Mouse (Mus musculus): ENCODE results near the gene AC129217.1.

The AC129217.1 gene

GRCm38 (mm10) chr19:8871267-8872186 is 42.0 kb downstream of the AC129217.1 start, which contains the start of gene Ubxn1:
Gene Ubxn1 (plus strand): TSS chr19:8871496.
- DNase-seq, result peak; percentile 95 to 97

DNA sequence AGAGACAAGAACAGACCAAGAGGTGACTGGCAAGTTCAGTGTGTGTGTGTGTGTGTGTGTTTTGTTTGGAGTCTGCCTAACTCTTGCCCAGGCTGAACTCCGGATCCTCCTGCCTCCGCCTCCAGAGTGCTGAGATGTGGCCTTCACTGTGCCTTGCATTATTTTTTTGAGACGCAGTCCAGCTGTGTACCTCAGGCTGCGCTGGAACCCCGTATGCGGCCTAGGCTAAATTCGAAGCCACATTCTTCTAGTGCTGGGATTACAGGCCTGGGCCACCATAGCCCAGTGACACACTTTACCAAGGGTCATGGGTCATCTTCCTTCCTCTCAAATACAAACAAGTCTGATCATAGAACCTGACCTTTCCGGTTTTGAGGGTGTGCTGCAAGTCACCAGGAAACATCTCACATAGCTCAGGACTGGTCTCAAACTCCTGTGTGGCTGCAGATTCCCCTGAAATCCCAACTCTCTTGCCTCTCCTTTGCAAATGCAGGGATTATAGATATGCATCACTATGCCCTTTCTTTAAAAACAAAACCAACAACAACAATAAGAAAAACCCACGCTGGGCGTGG is 42.8 kb downstream of the AC129217.1 start:
- no peak for DNase-seq

GRCm38 (mm10) chr19:8875031-8875430 is 45.5 kb downstream of the AC129217.1 start:
- DNase-seq, result no peak

- peak; percentile 90 to 95 for DNase-seq
These were observed 50.9 kb downstream of the AC129217.1 start, which contains the start of gene Uqcc3 for GRCm38 (mm10) chr19:8880311-8881033. Gene Uqcc3 (minus strand): TSS chr19:8880923.

- DNase-seq, result no peak
These were observed 51.4 kb downstream of the AC129217.1 start for GRCm38 (mm10) chr19:8881034-8881392.

DNA sequence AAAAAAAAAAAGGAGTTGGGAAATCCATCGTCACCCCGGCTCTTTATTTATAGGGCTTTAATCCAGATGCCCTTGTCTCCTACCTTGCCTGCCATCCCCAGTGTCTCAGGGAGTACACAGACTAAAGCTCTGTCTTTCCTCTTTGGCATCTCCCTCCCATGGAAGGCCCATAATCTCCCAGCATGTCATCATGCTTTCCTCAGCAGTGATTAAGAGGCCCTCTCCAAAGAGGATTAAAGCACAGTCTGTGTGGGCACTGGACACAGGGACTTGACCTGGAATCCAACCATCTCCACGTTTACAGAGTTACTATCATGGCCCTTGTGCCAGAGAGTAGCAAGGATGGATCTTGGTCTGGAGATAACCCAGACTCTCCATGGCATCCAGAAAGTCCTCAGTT is 54.0 kb downstream of the AC129217.1 start, which contains the start of the genes Lbhd1 and Gm49403:
Gene Lbhd1, plus strand, starts transcription at position 117 of the 400 bp plus-strand sequence.
Gene Gm49403, plus strand, starts transcription at position 315 of the 400 bp plus-strand sequence.
- no peak for DNase-seq

GRCm38 (mm10) chr19:8886916-8887584 is 57.5 kb downstream of the AC129217.1 start:
- DNase-seq, result no peak

DNA sequence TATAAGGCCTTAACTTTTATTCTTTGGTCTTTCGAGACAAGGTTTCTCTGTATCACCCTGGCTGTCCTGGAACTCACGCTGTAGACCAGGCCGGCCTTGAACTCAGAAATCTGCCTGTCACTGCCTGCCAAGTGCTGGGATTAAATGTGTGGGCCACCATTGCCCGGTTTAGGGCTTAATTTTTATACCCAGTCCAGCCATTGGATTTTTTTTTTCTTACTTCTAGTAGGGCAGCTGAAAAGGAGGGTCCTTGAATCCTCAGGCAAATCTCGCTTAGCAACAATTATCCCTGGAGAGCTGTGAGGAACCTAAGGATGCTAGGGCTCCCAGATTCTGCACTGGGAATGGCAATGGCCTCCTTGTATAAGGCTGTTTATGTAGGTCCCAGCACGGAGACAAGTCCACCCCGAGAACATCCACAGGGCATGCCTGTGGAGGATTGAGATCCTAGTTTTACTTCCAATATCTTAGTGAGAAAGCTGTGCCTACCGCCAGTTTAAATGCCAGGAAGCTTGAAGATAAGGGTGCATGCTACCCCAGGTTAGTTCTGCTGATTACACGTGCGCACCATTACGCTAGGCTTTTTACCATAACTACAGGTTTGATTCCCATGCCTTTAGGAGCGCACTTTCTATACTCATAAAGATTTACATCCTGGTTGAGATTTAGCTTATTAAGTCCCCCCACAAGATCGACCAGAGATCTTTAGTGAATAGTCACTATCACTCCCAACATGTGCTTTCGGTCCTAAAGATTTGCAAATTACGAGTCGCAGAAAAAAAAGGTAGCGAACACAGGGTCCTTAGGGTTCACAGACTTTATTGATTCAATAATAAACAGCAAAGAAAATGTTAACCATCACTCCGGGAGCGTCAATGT is 58.3 kb downstream of the AC129217.1 start:
- DNase-seq, result no peak

DNA sequence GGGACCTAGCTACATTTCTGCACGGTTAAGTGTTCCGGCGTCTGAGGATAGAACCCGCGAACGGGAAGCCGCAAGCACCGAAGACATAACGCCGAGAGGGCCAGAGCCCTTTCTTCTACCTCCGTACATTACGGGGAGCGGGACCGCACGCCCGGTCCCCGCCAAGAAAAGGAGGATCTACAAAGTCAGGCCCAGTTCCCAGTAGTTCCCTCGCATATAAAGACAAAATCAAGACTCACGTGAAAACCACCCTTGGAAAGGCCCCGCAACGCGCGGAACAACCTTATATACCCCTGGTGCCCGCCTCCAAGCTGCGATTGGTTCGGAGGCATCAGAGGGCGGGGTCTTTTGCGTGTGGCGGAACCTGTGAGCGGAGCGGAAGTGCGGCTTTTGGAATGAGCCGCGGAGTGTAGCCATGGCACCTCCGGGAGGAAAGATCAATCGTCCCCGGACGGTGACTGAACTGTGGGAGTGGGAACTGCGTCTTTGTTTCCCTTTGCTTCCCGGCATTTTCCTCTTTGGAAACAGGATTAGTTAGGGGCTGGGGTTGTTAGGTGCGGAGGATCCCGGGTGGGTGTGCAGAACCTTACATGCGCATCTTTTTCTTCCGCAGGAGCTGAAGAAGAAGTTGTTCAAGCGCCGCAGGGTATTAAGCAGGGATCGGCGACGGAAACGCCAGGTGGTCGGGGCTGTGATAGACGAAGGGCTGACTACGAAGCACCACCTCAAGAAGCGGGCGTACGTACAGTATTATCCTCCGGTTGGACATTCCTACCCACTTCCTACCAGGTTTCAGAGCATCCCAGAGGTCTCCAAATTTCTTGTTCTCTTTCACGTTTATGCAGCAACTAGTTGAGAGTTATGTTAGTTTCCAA is 59.2 kb downstream of the AC129217.1 start, which contains the start of the genes 1810009A15Rik and Gm49416:
Gene 1810009A15Rik, plus strand, starts transcription at position 343 of the 875 bp plus-strand sequence.
Gene Gm49416, plus strand, starts transcription at position 416 of the 875 bp plus-strand sequence.
- DNase-seq, result peak; percentile 95 to 98

Measured in kidney, postnatal 4 days (tissue).